Mouse (Mus musculus) adrenal gland (tissue): ENCODE data around the gene Mettl22.

ENCODE experiments used
- intact Hi-C: fragments of 180-260 bp; cut with DNase I; formaldehyde crosslinking; loops from one replicate; pipeline ENCODE4 v1.15.1; 2025

Gene Mettl22

GRCm38 (mm10) chr16:8504271-8504670, 33.7 kb downstream of the Mettl22 start:
- intact Hi-C loops: no loop called here

- intact Hi-C loops: no loop called here
Measured at GRCm38 (mm10) chr16:8509894-8510293, 39.3 kb downstream of the Mettl22 start.

GRCm38 (mm10) chr16:8512830-8513229, 42.2 kb downstream of the Mettl22 start:
- intact Hi-C loops: no loop called here

- intact Hi-C loops: no loop called here
Measured at GRCm38 (mm10) chr16:8513236-8513906, 42.8 kb downstream of the Mettl22 start, which contains the start of gene Abat. Gene Abat, plus strand, starts transcription at chr16:8513429.

GRCm38 (mm10) chr16:8514180-8514579, 43.6 kb downstream of the Mettl22 start:
- intact Hi-C loops: no loop called here

GRCm38 (mm10) chr16:8520525-8520924, 49.9 kb downstream of the Mettl22 start:
- intact Hi-C loops: no loop called here

- intact Hi-C loops: no loop called here
Measured at GRCm38 (mm10) chr16:8521322-8521721, 50.7 kb downstream of the Mettl22 start.

- intact Hi-C loops: no loop called here
Measured at GRCm38 (mm10) chr16:8523480-8524144, 53.0 kb downstream of the Mettl22 start.

GRCm38 (mm10) chr16:8524163-8524847, 53.7 kb downstream of the Mettl22 start:
- intact Hi-C loops: no loop called here

GRCm38 (mm10) chr16:8525293-8525692, 54.7 kb downstream of the Mettl22 start:
- intact Hi-C loops: no loop called here

- intact Hi-C loops: no loop called here
Measured at GRCm38 (mm10) chr16:8525877-8526276, 55.3 kb downstream of the Mettl22 start.

- intact Hi-C loops: no loop called here
Measured at GRCm38 (mm10) chr16:8529389-8529788, 58.8 kb downstream of the Mettl22 start.

- intact Hi-C loops: no loop called here
Measured at GRCm38 (mm10) chr16:8530018-8530417, 59.4 kb downstream of the Mettl22 start.

GRCm38 (mm10) chr16:8532461-8532860, 61.9 kb downstream of the Mettl22 start:
- intact Hi-C loops: no loop called here

- intact Hi-C loops: no loop called here
Measured at GRCm38 (mm10) chr16:8532894-8533293, 62.3 kb downstream of the Mettl22 start.

GRCm38 (mm10) chr16:8533477-8533876, 62.9 kb downstream of the Mettl22 start:
- intact Hi-C loops: no loop called here

- intact Hi-C loops: no loop called here
Measured at GRCm38 (mm10) chr16:8534466-8535200, 64.0 kb downstream of the Mettl22 start.

GRCm38 (mm10) chr16:8535411-8535810, 64.8 kb downstream of the Mettl22 start:
- intact Hi-C loops: no loop called here

- intact Hi-C loops: no loop called here
Measured at GRCm38 (mm10) chr16:8539150-8539865, 68.7 kb downstream of the Mettl22 start.
